ENCODE assay signal across 28 mouse cellular contexts in the genomic region with DNA sequence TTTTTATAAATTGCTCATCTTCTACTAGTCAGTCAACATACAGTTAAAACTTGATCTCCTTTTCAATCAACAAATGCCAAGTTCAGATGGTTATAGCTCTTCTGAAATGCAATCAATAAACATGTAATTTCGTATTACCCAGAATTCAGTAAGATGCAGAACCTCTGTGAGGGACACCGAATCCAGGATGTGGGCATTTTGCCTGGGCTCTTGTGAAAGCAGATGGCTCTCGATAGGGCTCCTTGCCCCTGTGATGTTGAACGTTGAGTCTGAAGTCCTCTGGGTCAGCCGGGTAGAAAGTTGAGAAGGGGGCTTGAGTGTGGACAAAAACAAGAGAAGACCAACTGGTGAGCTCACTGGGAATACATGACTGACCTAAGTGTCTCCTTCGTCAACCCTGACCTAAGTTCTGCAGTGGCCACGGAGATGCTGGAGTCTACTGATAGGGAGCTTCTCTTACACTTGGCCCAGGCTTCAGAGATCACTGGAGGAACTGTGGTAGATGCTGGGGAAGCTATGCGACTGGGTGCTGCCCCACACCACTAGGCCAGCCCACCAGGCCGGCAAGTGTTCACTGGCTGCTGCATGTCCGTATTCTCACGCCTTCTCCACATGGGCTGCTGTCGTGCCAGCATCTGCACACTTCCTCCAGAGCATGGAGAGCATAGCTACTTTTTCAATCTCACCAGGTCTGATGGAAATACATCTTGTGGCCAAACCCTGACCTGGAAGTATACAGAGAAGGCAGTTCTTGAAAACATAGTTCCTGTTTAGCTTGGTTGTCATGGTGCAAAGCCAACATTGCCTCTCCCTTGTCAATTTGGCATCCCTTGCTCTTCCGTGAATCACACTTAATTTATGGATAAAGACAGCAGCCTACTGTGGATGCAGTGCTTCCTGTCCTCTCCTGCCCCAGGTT.
DNase-seq lines count a peak whose midpoint lies in the region; ATAC-seq and TF ChIP-seq lines count a peak whose summit lies in the region.
"Had no signal": no experiment of that assay in that cellular context is flagged by ENCODE, and none has a peak within 500 bp of the region (broad histone marks: within the 10 kb centered on the region; RNA-seq: fewer than 3 reads in every experiment).

No protein-coding gene starts in this region.

- no peak for TF ChIP-seq RAD21 in CH12.LX (IDR thresholded peaks at IDR 0.05; ENCODE audit: low read depth, low read length)

- in situ Hi-C loops in CH12.LX (cut with MboI; ENCODE audit: low pct_ligation_motif_present, low pct_unique_long_range_greater_than_20kb, low sequenced_read_pairs) = no loop called here

- H3K4me3 ChIP-seq in gastrocnemius, adult 2 months = no peak overlapping the region
- H3K4me3 ChIP-seq in CH12.LX (replicated peaks in 1 of 3; ENCODE audit: low read depth in 2 of 3, low read length in 2 of 3, poor library complexity in 1 of 3) = no peak overlapping the region
- H3K4me3 ChIP-seq: embryonic facial prominence, embryonic 13.5 days; erythroblast, embryonic 14.5 days; forebrain, embryonic 12.5 days; heart, embryonic 12.5 days; kidney, embryonic 15.5 days; left cerebral cortex, adult 2 months; limb, embryonic 10.5 days; midbrain, embryonic 10.5 days had no signal

- TF ChIP-seq POLR2A in CH12.LX (IDR thresholded peaks at IDR 0.05; ENCODE audit: low read depth, low read length) = no peak

- H3K9me3 ChIP-seq in CH12.LX (replicated peaks; ENCODE audit: low read length) = no peaks in the 10 kb centered on the region
- H3K9me3 ChIP-seq: embryonic facial prominence, embryonic 13.5 days; forebrain, embryonic 12.5 days; heart, embryonic 12.5 days; kidney, embryonic 15.5 days; limb, embryonic 10.5 days; midbrain, embryonic 10.5 days had no signal

- dilution Hi-C loops in CH12.LX (cut with MboI; ENCODE audit: extremely low pct_ligation_motif_present, extremely low pct_unique_long_range_greater_than_20kb, low sequenced_read_pairs) = no loop called here

- peak; percentile 55 for ATAC-seq in monocyte, adult 5-6 weeks (replicated peaks; ENCODE audit: insufficient number of reproducible peaks, low FRiP score, low TSS enrichment, poor library complexity, severe bottlenecking)
- ATAC-seq: hindbrain, postnatal 0 days; intestine, embryonic 16.5 days had no signal

- no peak for TF ChIP-seq CTCF in gastrocnemius, adult 2 months (IDR thresholded peaks at IDR 0.05)
- TF ChIP-seq CTCF in CH12.LX (conservative IDR thresholded peaks at IDR 0.05 in 1 of 2, IDR thresholded peaks at IDR 0.05 in 1 of 2; ENCODE audit: low read depth in 2 of 2, low read length in 2 of 2) = no peak

- H3K27ac ChIP-seq in gastrocnemius, adult 2 months = peak overlapping the region; percentile 53; the same call in 1 of the 2 replicates
- H3K27ac ChIP-seq in CH12.LX (ENCODE audit: insufficient read depth, low read depth) = no peak overlapping the region
- H3K27ac ChIP-seq: embryonic facial prominence, embryonic 13.5 days; forebrain, embryonic 12.5 days; hindbrain, postnatal 0 days; kidney, embryonic 15.5 days; left cerebral cortex, adult 2 months; limb, embryonic 10.5 days; midbrain, embryonic 10.5 days had no signal

- peak; percentile 66 for DNase-seq in gastrocnemius, adult 2 months
- DNase-seq in gastrocnemius, postnatal 36 days = no peak
- no peak for DNase-seq in CH12.LX (ENCODE audit: extremely low read depth)
- DNase-seq in NIH3T3 (ENCODE audit: low read depth) = peak; percentile 25
- DNase-seq in right cerebral cortex, postnatal 25 days = no peak
- no peak for DNase-seq in testis, postnatal 10 days (ENCODE audit: low spot score)
- DNase-seq: adrenal gland, postnatal 10 days; B cell, adult 2 months; cerebellum, postnatal 25 days; embryo, embryonic 11 days; heart, adult 18-20 months; heart, postnatal 10 days; kidney, postnatal 4 days; lung, adult 2 months; lung, postnatal 36 days; thymus, postnatal 14 days had no signal

- intact Hi-C loops in gastrocnemius, adult 2 months (cut with DNase I) = no loop called here
- intact Hi-C loops in gastrocnemius, postnatal 36 days (cut with DNase I) = no loop called here

- no peak; the same call in 1 of the 2 replicates for TF ChIP-seq EP300 in CH12.LX (IDR thresholded peaks at IDR 0.05; ENCODE audit: low read length)

- H3K79me2 ChIP-seq in CH12.LX (replicated peaks; ENCODE audit: control insufficient read depth, extremely low read depth, insufficient read depth, poor library complexity, severe bottlenecking) = no peaks in the 10 kb centered on the region

- no peaks in the 10 kb centered on the region for H3K27me3 ChIP-seq in CH12.LX (replicated peaks)
- H3K27me3 ChIP-seq: heart, embryonic 12.5 days; kidney, embryonic 15.5 days had no signal

- peaks cover 21 to 45% of the 10 kb centered on the region in 2 experiments for H3K4me1 ChIP-seq in CH12.LX (ENCODE audit: control insufficient read depth in 1 of 2, insufficient read depth in 2 of 2)
- H3K4me1 ChIP-seq: forebrain, embryonic 12.5 days; heart, embryonic 12.5 days; midbrain, embryonic 10.5 days had no signal

- H3K9ac ChIP-seq in CH12.LX (ENCODE audit: insufficient read depth, low read depth) = no peak overlapping the region
- H3K9ac ChIP-seq: embryonic facial prominence, embryonic 13.5 days; forebrain, embryonic 12.5 days; heart, embryonic 12.5 days; kidney, embryonic 15.5 days had no signal

- no peak overlapping the region for H3K4me2 ChIP-seq in CH12.LX (ENCODE audit: insufficient read depth, low read depth, poor library complexity, severe bottlenecking)
- H3K4me2 ChIP-seq: embryonic facial prominence, embryonic 13.5 days; forebrain, embryonic 12.5 days; heart, embryonic 12.5 days; kidney, embryonic 15.5 days; liver, embryonic 11.5 days had no signal

- no peaks in the 10 kb centered on the region for H3K36me3 ChIP-seq in CH12.LX (replicated peaks in 1 of 2; ENCODE audit: control insufficient read depth in 1 of 2, insufficient read depth in 1 of 2, low read length in 1 of 2)
- H3K36me3 ChIP-seq: embryonic facial prominence, embryonic 13.5 days; forebrain, embryonic 12.5 days; heart, embryonic 12.5 days; kidney, embryonic 15.5 days; limb, embryonic 10.5 days; midbrain, embryonic 10.5 days had no signal

TF ChIP-seq in CH12.LX, 34 proteins besides CTCF, POLR2A, EP300 and RAD21:
- TF ChIP-seq USF1 (IDR thresholded peaks at IDR 0.05; ENCODE audit: low read depth, low read length) = no peak
- TF ChIP-seq BHLHE40 (IDR thresholded peaks at IDR 0.05; ENCODE audit: low read depth, low read length) = peak; percentile 44; the same call in 1 of the 2 replicates
- no peak for TF ChIP-seq MAZ (IDR thresholded peaks at IDR 0.05; ENCODE audit: low read depth, low read length)
- TF ChIP-seq MXI1 (IDR thresholded peaks at IDR 0.05; ENCODE audit: low read depth, low read length) = peak; percentile 33; the same call in 1 of the 2 replicates
- no peak for TF ChIP-seq MEF2A (IDR thresholded peaks at IDR 0.05; ENCODE audit: borderline replicate concordance, low read depth, low read length)
- TF ChIP-seq MYC (IDR thresholded peaks at IDR 0.05; ENCODE audit: low read depth, low read length) = no peak
- TF ChIP-seq UBTF (IDR thresholded peaks at IDR 0.05; ENCODE audit: low read depth, low read length) = no peak
- no peak for TF ChIP-seq ETS1 (conservative IDR thresholded peaks at IDR 0.05; ENCODE audit: low read depth, low read length)
- TF ChIP-seq HCFC1 (IDR thresholded peaks at IDR 0.05; ENCODE audit: low read depth, low read length) = peak; percentile 17; the same call in 1 of the 2 replicates
- 0 out of 2 replicates have a peak, but pooled peaks have one; percentile 57 for TF ChIP-seq MAX (IDR thresholded peaks at IDR 0.05; ENCODE audit: low read length)
- TF ChIP-seq ELF1 (IDR thresholded peaks at IDR 0.05; ENCODE audit: low read depth, low read length) = 0 out of 2 replicates have a peak, but pooled peaks have one; percentile 30
- TF ChIP-seq TBP (conservative IDR thresholded peaks at IDR 0.05; ENCODE audit: low read depth, low read length) = 0 out of 2 replicates have a peak, but pooled peaks have one; percentile 14
- TF ChIP-seq CHD2 (IDR thresholded peaks at IDR 0.05; ENCODE audit: low read length) = no peak

Comparison
In these comparisons a context has a peak if more than half of its experiments do, and no peak if none do; other contexts are left out.
1. DNase-seq: peak in gastrocnemius, adult 2 months (single experiment) and NIH3T3 (single experiment); none in gastrocnemius, postnatal 36 days (0 of 2), CH12.LX (single experiment), right cerebral cortex, postnatal 25 days (single experiment) and testis, postnatal 10 days (single experiment).